Mouse (Mus musculus) adipocyte (in vitro differentiated cells): ENCODE data around the gene Scg3.
A peak's percentile ranks its signal among the peaks of the same experiment; 100 is the strongest.

Source experiments
- DNase-seq: peaks from one replicate; pipeline ENCODE4 v3.0.0-alpha.2; 2016; ENCODE audit warnings: low spot score

The Scg3 gene

GRCm38 (mm10) chr9:75683426-75684191, at the start of gene Scg3:
Gene Scg3 (minus strand): TSS chr9:75684056.
- no peak for DNase-seq

- DNase-seq, result peak; percentile 63
Measured at GRCm38 (mm10) chr9:75719952-75720687, 36.3 kb upstream of the Scg3 start.

GRCm38 (mm10) chr9:75719481-75719880, 35.6 kb upstream of the Scg3 start:
- DNase-seq, result peak; percentile 56

- no peak for DNase-seq
Measured at GRCm38 (mm10) chr9:75684772-75685171, 916 bp upstream of the Scg3 start.

- DNase-seq, result no peak
Measured at GRCm38 (mm10) chr9:75684292-75684691, 436 bp upstream of the Scg3 start.

- DNase-seq, result no peak
Measured at GRCm38 (mm10) chr9:75680606-75681005, 3.2 kb downstream of the Scg3 start.

- no peak for DNase-seq
Measured at GRCm38 (mm10) chr9:75679629-75680028, 4.2 kb downstream of the Scg3 start.

- DNase-seq, result no peak
Measured at GRCm38 (mm10) chr9:75678341-75678740, 5.5 kb downstream of the Scg3 start.

- no peak for DNase-seq
Measured at GRCm38 (mm10) chr9:75676226-75676625, 7.6 kb downstream of the Scg3 start.

- DNase-seq, result no peak
Measured at GRCm38 (mm10) chr9:75672769-75673168, 11.1 kb downstream of the Scg3 start.

GRCm38 (mm10) chr9:75666612-75667011, 17.2 kb downstream of the Scg3 start:
- DNase-seq, result no peak

GRCm38 (mm10) chr9:75665364-75665763, 18.5 kb downstream of the Scg3 start:
- DNase-seq, result no peak

- DNase-seq, result no peak
Measured at GRCm38 (mm10) chr9:75660917-75661316, 22.9 kb downstream of the Scg3 start.

- peak; percentile 34 for DNase-seq
Measured at GRCm38 (mm10) chr9:75656456-75656855, 27.4 kb downstream of the Scg3 start.

GRCm38 (mm10) chr9:75653981-75654911, 29.6 kb downstream of the Scg3 start:
- no peak for DNase-seq

GRCm38 (mm10) chr9:75645405-75645804, 38.5 kb downstream of the Scg3 start:
- DNase-seq, result no peak

GRCm38 (mm10) chr9:75634226-75634625, 49.6 kb downstream of the Scg3 start:
- DNase-seq, result no peak

- DNase-seq, result no peak
Measured at GRCm38 (mm10) chr9:75633603-75634002, 50.3 kb downstream of the Scg3 start.

GRCm38 (mm10) chr9:75632902-75633301, 51.0 kb downstream of the Scg3 start:
- DNase-seq, result no peak

- no peak for DNase-seq
Measured at GRCm38 (mm10) chr9:75632111-75632510, 51.7 kb downstream of the Scg3 start.

GRCm38 (mm10) chr9:75630823-75631454, 52.9 kb downstream of the Scg3 start:
- DNase-seq, result no peak

GRCm38 (mm10) chr9:75626308-75626604, 57.6 kb downstream of the Scg3 start:
- peak; percentile 7 for DNase-seq
